Mouse (Mus musculus): ENCODE measurements around the gene Gm281. TPM values are rescaled to one million over a fixed set of nuclear protein-coding genes. Genes with fewer than 3 reads are reported as not detected.

The Gm281 gene
- polyA plus RNA-seq, 1 experiment from 2014 or later = not detected

DNA sequence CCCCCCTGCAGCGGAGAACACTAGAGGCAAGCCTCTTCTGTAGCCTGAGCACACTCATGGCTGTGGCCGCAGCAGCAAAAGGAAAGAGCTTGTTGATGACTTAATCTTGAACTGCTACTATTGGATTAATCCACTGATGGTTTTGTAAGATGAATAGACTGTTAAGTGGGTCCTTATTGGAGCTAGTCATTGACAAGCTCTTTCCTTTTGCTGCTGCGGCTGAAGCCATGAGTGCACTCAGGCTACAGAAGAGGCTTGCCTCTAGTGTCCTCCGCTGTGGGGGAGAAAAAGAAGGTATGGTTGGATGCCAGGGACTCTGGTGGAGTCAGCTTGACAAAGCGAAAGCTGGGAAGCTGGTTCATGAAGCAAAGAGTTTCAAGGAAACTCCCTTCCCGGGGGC, 135.9 kb downstream of the Gm281 start:
- WGBS = 37% methylated on average over 4 of the region's 6 CpGs
- no peaks in the 10 kb centered on the region for H3K4me1 ChIP-seq (ENCODE audit: control insufficient read depth, insufficient read depth, low read length)
- H3K4me3 ChIP-seq (ENCODE audit: low read length) = no peak overlapping the region
- ATAC-seq (replicated peaks; ENCODE audit: extremely low read depth, insufficient read depth, low FRiP score) = no peak
- no peaks in the 10 kb centered on the region for H3K27me3 ChIP-seq (ENCODE audit: control insufficient read depth, insufficient read depth, low read length)
- no peaks in the 10 kb centered on the region for H3K9me3 ChIP-seq (replicated peaks; ENCODE audit: control insufficient read depth, low read length)
- H3K4me2 ChIP-seq (ENCODE audit: low read depth, low read length) = no peak overlapping the region
- H3K27ac ChIP-seq (ENCODE audit: low read length) = no peak overlapping the region
- H3K36me3 ChIP-seq (ENCODE audit: control insufficient read depth, insufficient read depth) = no peaks in the 10 kb centered on the region
- no peak overlapping the region for H3K9ac ChIP-seq (ENCODE audit: low read length)

DNA sequence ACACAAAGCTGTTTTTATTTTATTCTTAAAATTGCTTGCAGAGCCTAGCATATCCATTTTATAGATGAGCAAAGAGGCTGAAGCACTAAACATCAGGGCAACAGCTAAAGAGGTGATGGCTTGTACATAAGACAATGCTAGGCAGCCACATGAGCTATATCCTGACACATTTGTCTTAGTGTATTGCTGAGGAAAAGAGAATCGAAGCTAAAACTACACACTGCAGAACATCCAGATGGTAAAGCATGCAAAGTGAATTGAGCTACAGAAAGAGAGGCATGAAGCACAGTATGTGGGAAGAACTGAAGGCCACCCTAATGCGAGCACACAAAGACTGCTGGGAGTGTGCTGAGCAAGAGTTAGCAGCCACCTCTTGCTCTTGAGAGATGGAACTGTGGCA, 143.1 kb downstream of the Gm281 start:
- H3K4me3 ChIP-seq (ENCODE audit: low read length) = no peak overlapping the region
- H3K27me3 ChIP-seq (ENCODE audit: control insufficient read depth, insufficient read depth, low read length) = no peaks in the 10 kb centered on the region
- no peaks in the 10 kb centered on the region for H3K9me3 ChIP-seq (replicated peaks; ENCODE audit: control insufficient read depth, low read length)
- 52% methylated on average over 2 of the region's 2 CpGs for WGBS
- no peak overlapping the region for H3K9ac ChIP-seq (ENCODE audit: low read length)
- H3K36me3 ChIP-seq (ENCODE audit: control insufficient read depth, insufficient read depth) = no peaks in the 10 kb centered on the region
- no peak for ATAC-seq (replicated peaks; ENCODE audit: extremely low read depth, insufficient read depth, low FRiP score)
- H3K4me1 ChIP-seq (ENCODE audit: control insufficient read depth, insufficient read depth, low read length) = no peaks in the 10 kb centered on the region
- H3K27ac ChIP-seq (ENCODE audit: low read length) = no peak overlapping the region
- no peak overlapping the region for H3K4me2 ChIP-seq (ENCODE audit: low read depth, low read length)

DNA sequence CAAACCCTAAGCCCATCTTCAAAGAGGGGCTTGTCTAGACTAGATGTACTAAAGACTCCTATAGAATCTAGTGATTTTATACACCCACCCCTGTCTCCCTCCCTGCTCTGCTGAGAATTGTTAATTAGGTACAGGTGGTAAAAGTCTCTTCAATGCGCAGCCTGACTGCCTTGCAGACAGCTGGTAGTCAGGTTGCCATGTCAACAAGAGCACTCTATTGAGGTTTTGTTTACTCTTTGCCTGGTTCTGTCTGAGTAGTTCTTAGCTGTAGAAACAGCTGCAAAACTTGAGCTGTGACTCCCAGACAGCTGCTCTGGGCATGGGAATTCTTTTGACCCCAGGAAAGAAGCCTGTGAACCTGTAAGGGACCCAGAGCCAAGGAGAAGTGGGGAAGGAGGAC, 143.6 kb downstream of the Gm281 start:
- Histone ChIP-seq H3K36me3 (ENCODE audit: control insufficient read depth, insufficient read depth) (no peaks in the 10 kb centered on the region), H3K9ac (ENCODE audit: low read length) (no peak overlapping the region), H3K9me3 (replicated peaks; ENCODE audit: control insufficient read depth, low read length) (no peaks in the 10 kb centered on the region), H3K27ac (ENCODE audit: low read length) (no peak overlapping the region), H3K27me3 (ENCODE audit: control insufficient read depth, insufficient read depth, low read length) (no peaks in the 10 kb centered on the region), H3K4me2 (ENCODE audit: low read depth, low read length) (no peak overlapping the region), H3K4me3 (ENCODE audit: low read length) (no peak overlapping the region), H3K4me1 (ENCODE audit: control insufficient read depth, insufficient read depth, low read length) (no peaks in the 10 kb centered on the region)
- no peak for ATAC-seq (replicated peaks; ENCODE audit: extremely low read depth, insufficient read depth, low FRiP score)
- WGBS = 4% methylated on average over 1 of the region's 1 CpGs

Small RNAs within 50 kb of the gene (microRNA-seq; reads per million reads assigned to microRNA genes)
- gene Gm27506 = not detected

Other genes with a start within 250 kb of the Gm281 start
- 0.24 and 0.37 TPM in 2 replicates for gene Sntn, start 243.6 kb downstream of the Gm281 start, polyA plus RNA-seq (2015; fragmentation: Nextera tagmentation; extraction: Ambion mirVana)
- gene Atxn7, start 47.0 kb upstream of the Gm281 start, polyA plus RNA-seq (2015; fragmentation: Nextera tagmentation; extraction: Ambion mirVana) = 2.7 and 2.9 TPM in 2 replicates
- 156 and 167 TPM in 2 replicates for gene Thoc7, start 47.4 kb upstream of the Gm281 start, polyA plus RNA-seq (2015; fragmentation: Nextera tagmentation; extraction: Ambion mirVana)
- gene Psmd6, start 206.5 kb upstream of the Gm281 start, polyA plus RNA-seq (2015; fragmentation: Nextera tagmentation; extraction: Ambion mirVana) = 169 and 200 TPM in 2 replicates